Mouse (Mus musculus): ENCODE results near the gene Gramd1c. TPM values are rescaled to one million over a fixed set of nuclear protein-coding genes. Genes with fewer than 3 reads are reported as not detected.

Gramd1c gene
- 1 to 10 TPM; 4.6 to 5.1 TPM for total RNA-seq (2021)
- long read RNA-seq, experiment 1, partial matches to known transcripts: 0 of 1 reads
- long read RNA-seq, experiment 1, other reads (novel, unspliced or antisense): 0 of 1 reads
- long read RNA-seq, experiment 2, partial matches to known transcripts: 0 of 1 reads
- long read RNA-seq, experiment 2, other reads (novel, unspliced or antisense): 1 of 1 reads

GRCm38 (mm10) chr16:44063025-44063894 is at the start of gene Gramd1c:
Gene Gramd1c, minus strand, starts transcription at chr16:44063345.
- peak; percentile 55 to 65 for DNase-seq (ENCODE audit: low spot score in 2 of 2)
- Histone ChIP-seq H3K4me3 (peak within 1 kb of the TSS; percentile 77), H3K27ac (peak within 1 kb of the TSS; percentile 86)
- TF ChIP-seq CTCF (conservative IDR thresholded peaks at IDR 0.05): peak; percentile 84

DNA sequence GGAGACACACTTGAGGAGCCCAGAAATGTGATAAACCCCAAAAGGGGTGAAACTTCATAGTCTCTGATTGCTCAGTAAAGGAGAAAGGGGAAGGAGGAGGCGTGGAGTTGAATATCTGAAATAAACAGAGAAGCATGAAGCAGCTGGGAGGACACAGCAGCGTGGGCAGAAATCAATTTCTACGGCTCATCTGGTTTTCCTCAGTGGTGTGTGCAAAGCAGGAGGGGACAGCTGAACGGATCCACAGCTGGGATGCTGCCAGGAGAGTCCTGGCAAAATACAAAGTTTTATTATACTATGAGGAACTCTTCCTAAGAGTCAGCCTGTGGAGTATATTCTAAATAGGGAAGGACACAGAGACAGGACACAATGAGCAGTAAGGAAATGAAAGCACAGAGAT is 45.9 kb upstream of the Gramd1c start:
- no peak for TF ChIP-seq CTCF (conservative IDR thresholded peaks at IDR 0.05)
- peak; percentile 56 to 66 for DNase-seq (ENCODE audit: low spot score in 2 of 2)
- Histone ChIP-seq H3K27ac (peak overlapping the region; percentile 49; the same call in 1 of the 2 replicates), H3K4me3 (no peak overlapping the region)

GRCm38 (mm10) chr16:44105211-44105610 is 42.1 kb upstream of the Gramd1c start:
- TF ChIP-seq CTCF (conservative IDR thresholded peaks at IDR 0.05): no peak
- H3K4me3 ChIP-seq: no peak overlapping the region

GRCm38 (mm10) chr16:44103806-44104766 is 40.9 kb upstream of the Gramd1c start:
- H3K4me3 ChIP-seq: no peak overlapping the region
- peak; percentile 65 for TF ChIP-seq CTCF (conservative IDR thresholded peaks at IDR 0.05)
- no peak overlapping the region; the same call in 1 of the 2 replicates for H3K27ac ChIP-seq
- no peak for DNase-seq (ENCODE audit: low spot score in 2 of 2)

More at GRCm38 (mm10) chr16:44105211-44105610, 42.1 kb upstream of the Gramd1c start:
- no peak for DNase-seq (ENCODE audit: low spot score in 2 of 2)
- H3K27ac ChIP-seq: no peak overlapping the region

DNA sequence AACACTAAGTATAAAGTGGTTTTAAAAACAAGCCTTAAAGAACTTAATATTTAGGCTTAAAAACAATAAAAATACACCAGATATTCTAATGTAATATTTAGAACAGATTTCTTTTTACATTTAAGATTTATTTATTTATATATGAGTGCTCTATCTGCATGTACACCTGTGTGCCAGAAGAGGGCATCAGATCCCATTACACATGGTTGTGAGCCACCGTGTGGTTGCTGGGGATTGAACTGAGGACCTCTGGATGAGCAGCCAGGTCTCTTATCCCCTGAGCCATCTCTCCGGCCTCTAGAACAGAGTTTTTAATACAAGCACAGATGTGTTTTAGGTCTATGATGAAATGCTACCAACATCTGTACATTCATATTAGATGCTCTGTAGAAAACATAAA is 39.8 kb upstream of the Gramd1c start:
- Histone ChIP-seq H3K27ac (no peak overlapping the region), H3K4me3 (no peak overlapping the region)
- peak; percentile 62 for TF ChIP-seq CTCF (conservative IDR thresholded peaks at IDR 0.05)
- no peak for DNase-seq (ENCODE audit: low spot score in 2 of 2)

- no peak overlapping the region for H3K27ac ChIP-seq
- TF ChIP-seq CTCF (conservative IDR thresholded peaks at IDR 0.05): no peak
- no peak for DNase-seq (ENCODE audit: low spot score in 2 of 2)
Observed at GRCm38 (mm10) chr16:44101181-44101710, 38.1 kb upstream of the Gramd1c start.

GRCm38 (mm10) chr16:44099377-44099776 is 36.2 kb upstream of the Gramd1c start:
- Histone ChIP-seq H3K4me3 (no peak overlapping the region), H3K27ac (no peak overlapping the region)
- no peak for TF ChIP-seq CTCF (conservative IDR thresholded peaks at IDR 0.05)
- no peak for DNase-seq (ENCODE audit: low spot score in 2 of 2)

More at GRCm38 (mm10) chr16:44101181-44101710, 38.1 kb upstream of the Gramd1c start:
- H3K4me3 ChIP-seq: no peak overlapping the region

- H3K27ac ChIP-seq: no peak overlapping the region
- no peak for TF ChIP-seq CTCF (conservative IDR thresholded peaks at IDR 0.05)
- DNase-seq (ENCODE audit: low spot score in 2 of 2): no peak
- H3K4me3 ChIP-seq: no peak overlapping the region
Observed at GRCm38 (mm10) chr16:44087650-44088049, 24.5 kb upstream of the Gramd1c start.

DNA sequence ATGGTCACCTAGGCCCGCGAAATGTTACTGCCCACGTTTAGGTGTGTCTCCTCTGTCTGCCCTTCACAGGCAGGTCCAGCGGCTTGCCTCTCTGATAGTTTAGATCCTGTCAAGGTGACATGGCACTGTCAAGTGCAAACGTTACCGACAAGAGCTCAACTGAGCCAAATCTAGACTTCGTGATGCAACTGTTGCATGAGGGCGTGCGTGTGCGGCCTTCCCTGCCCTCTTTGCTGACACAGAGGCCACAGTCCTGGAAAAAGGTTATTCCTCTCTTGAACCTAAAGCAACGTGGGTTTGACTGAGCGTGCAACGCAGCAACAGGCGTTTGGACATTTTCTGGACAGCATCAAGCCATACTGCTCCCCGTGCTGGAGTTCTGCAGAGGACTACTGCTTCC is 1.8 kb downstream of the Gramd1c start:
- Histone ChIP-seq H3K27ac (no peak overlapping the region), H3K4me3 (no peak overlapping the region)
- no peak for DNase-seq (ENCODE audit: low spot score in 2 of 2)
- TF ChIP-seq CTCF (conservative IDR thresholded peaks at IDR 0.05): no peak

DNA sequence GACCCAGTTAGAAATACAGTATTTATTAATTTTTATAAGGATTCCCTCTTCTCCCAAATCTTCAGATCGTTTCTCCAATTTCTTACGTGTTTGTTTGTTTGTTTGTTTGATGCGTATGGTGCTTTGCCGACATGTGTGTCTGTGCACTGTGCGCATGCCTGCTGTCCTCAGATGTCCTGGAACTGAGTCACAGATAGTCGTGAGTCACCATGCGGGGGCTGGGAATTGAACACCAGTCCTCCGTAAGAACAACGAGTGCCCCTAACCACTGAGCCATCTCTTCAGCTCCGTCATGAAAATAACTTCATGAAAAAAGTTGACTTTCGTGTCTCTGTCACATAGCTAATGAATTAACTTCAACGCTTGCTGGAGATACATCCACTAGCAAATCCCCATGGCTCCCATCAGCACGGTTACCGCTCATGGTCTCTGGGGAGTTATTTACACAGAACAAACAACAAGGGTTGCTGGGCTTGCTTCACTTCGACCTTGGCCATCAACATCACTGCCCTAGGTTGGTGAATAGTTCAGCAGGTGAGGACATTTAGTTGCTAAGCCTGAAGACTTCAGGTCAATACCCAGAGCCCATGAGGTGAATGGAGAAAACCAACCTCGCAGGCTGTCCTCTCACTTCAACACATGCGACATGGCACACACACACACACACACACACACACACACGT is 2.4 kb downstream of the Gramd1c start:
- Histone ChIP-seq H3K4me3 (no peak overlapping the region), H3K27ac (no peak overlapping the region)
- no peak for DNase-seq (ENCODE audit: low spot score in 2 of 2)
- TF ChIP-seq CTCF (conservative IDR thresholded peaks at IDR 0.05): no peak

DNA sequence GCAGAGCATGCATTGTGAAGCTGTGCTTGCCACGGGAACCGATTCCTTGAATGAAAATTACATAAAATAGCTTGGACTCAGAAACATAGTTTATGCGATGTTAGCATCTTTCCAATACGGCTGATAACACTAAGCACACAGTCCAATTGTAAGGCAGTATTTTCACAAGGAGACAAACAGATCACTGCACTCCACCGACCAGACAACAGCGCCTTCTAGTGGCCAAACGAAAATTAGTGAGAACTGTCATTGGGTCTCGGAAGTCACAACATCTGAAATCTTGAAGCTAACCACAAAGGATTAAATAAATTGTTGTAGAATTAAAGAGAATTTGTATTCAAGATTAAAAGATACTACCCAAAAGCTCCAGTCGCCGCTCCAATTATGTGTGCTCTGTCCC is 4.4 kb downstream of the Gramd1c start:
- Histone ChIP-seq H3K4me3 (peak overlapping the region; percentile 25; the same call in 1 of the 2 replicates), H3K27ac (peak overlapping the region; percentile 56; the same call in 1 of the 2 replicates)
- peak; percentile 83 to 88 for DNase-seq (ENCODE audit: low spot score in 2 of 2)
- peak; percentile 97 for TF ChIP-seq CTCF (conservative IDR thresholded peaks at IDR 0.05)

DNA sequence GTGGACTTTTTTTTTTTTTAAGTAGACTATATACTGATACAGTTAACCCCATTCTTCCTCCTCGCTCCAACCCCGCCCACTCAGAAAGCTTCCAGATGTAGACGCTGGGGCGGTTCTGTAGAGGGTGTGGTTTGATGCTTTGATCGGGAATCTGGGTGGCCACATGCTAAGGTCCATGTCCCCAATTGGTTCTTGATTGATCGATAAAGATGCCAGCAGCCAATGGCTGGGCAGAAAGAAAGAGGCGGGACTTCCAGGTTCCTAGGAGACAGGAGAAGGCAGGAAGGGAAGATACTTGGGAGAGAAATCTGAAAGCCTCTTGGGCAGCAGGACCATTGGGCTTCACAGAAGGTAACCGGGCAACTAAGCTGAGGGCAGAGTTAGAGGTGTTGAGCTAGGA is 7.4 kb downstream of the Gramd1c start:
- no peak for TF ChIP-seq CTCF (conservative IDR thresholded peaks at IDR 0.05)
- DNase-seq (ENCODE audit: low spot score in 2 of 2): no peak
- Histone ChIP-seq H3K4me3 (no peak overlapping the region), H3K27ac (no peak overlapping the region)

Measured in layer of hippocampus, adult 2 months (tissue).